15 mouse cellular contexts compared by ENCODE assay signal in genomic region chr2:92975031-92975790, GRCm38 (mm10).
DNase-seq lines count a peak whose midpoint lies in the region; ATAC-seq and TF ChIP-seq lines count a peak whose summit lies in the region.
"Had no signal": no experiment of that assay in that cellular context is flagged by ENCODE, and none has a peak within 500 bp of the region (broad histone marks: within the 10 kb centered on the region; RNA-seq: fewer than 3 reads in every experiment).

No protein-coding gene starts in this region.

- TF ChIP-seq CTCF in forebrain, postnatal 0 days (IDR thresholded peaks at IDR 0.05; ENCODE audit: low read depth), result no peak

- WGBS in forebrain, embryonic 10.5 days, result 72% methylated on average over 14 of the region's 14 CpGs
- 67% methylated on average over 14 of the region's 14 CpGs for WGBS in forebrain, postnatal 0 days

- peaks cover 8% of the 10 kb centered on the region for H3K4me1 ChIP-seq in forebrain, embryonic 10.5 days
- H3K4me1 ChIP-seq in forebrain, postnatal 0 days (ENCODE audit: insufficient read depth), result no peaks in the 10 kb centered on the region
- H3K4me1 ChIP-seq: kidney, embryonic 15.5 days; limb, embryonic 10.5 days; midbrain, embryonic 13.5 days had no signal

- no peak for DNase-seq in forebrain, embryonic 10.5 days (ENCODE audit: extremely low spot score, low spot score)
- no peak for DNase-seq in forebrain, postnatal 0 days
- DNase-seq in 3T3-L1 (ENCODE audit: low read depth, low spot score), result peak; percentile 65
- peak; percentile 37 for DNase-seq in NIH3T3 (ENCODE audit: low read depth)
- DNase-seq in lung, postnatal 25 days (ENCODE audit: low spot score), result peak; percentile 50
- DNase-seq in urinary bladder, postnatal 4 days (ENCODE audit: low spot score in 2 of 2), result no peak
- DNase-seq in layer of hippocampus, adult 18-20 months (ENCODE audit: low spot score in 2 of 2), result no peak
- DNase-seq: heart, adult 18-20 months; heart, postnatal 4 days; retina, postnatal 1 day had no signal

- H3K4me2 ChIP-seq in forebrain, postnatal 0 days (ENCODE audit: low read depth), result no peak overlapping the region
- H3K4me2 ChIP-seq: kidney, embryonic 15.5 days; liver, embryonic 12.5 days; midbrain, embryonic 13.5 days had no signal

- H3K9me3 ChIP-seq in forebrain, embryonic 10.5 days, result no peaks in the 10 kb centered on the region
- H3K9me3 ChIP-seq in forebrain, postnatal 0 days (ENCODE audit: low read length), result no peaks in the 10 kb centered on the region
- H3K9me3 ChIP-seq: kidney, embryonic 15.5 days; limb, embryonic 10.5 days; liver, embryonic 12.5 days; midbrain, embryonic 13.5 days had no signal

- H3K9ac ChIP-seq in forebrain, postnatal 0 days, result no peak overlapping the region
- H3K9ac ChIP-seq: kidney, embryonic 15.5 days; liver, embryonic 12.5 days; midbrain, embryonic 13.5 days had no signal

- no peak for ATAC-seq in forebrain, postnatal 0 days
- ATAC-seq: forebrain, embryonic 16.5 days; liver, embryonic 12.5 days; midbrain, embryonic 13.5 days had no signal

- H3K4me3 ChIP-seq in forebrain, embryonic 10.5 days, result no peak overlapping the region
- no peak overlapping the region for H3K4me3 ChIP-seq in forebrain, postnatal 0 days (ENCODE audit: low read depth, low read length)
- H3K4me3 ChIP-seq: kidney, embryonic 15.5 days; limb, embryonic 10.5 days; liver, embryonic 12.5 days; midbrain, embryonic 13.5 days had no signal

- H3K36me3 ChIP-seq in forebrain, embryonic 10.5 days (replicated peaks), result peaks cover 81% of the 10 kb centered on the region
- peaks cover 51% of the 10 kb centered on the region for H3K36me3 ChIP-seq in forebrain, postnatal 0 days (ENCODE audit: insufficient read depth)

- H3K27ac ChIP-seq in forebrain, embryonic 10.5 days, result 0 out of 2 replicates have a peak overlapping the region, but pooled peaks have one; percentile 36
- no peak overlapping the region for H3K27ac ChIP-seq in forebrain, postnatal 0 days (ENCODE audit: low read depth, low read length)
- H3K27ac ChIP-seq: kidney, embryonic 15.5 days; limb, embryonic 10.5 days; liver, embryonic 12.5 days; midbrain, embryonic 13.5 days had no signal

- no peaks in the 10 kb centered on the region for H3K27me3 ChIP-seq in forebrain, embryonic 10.5 days (ENCODE audit: poor library complexity, severe bottlenecking)
- no peaks in the 10 kb centered on the region for H3K27me3 ChIP-seq in forebrain, postnatal 0 days (ENCODE audit: insufficient read depth, low read length)
- H3K27me3 ChIP-seq: kidney, embryonic 15.5 days; liver, embryonic 12.5 days; midbrain, embryonic 13.5 days had no signal

Comparison
In these comparisons a context has a peak if more than half of its experiments do, and no peak if none do; other contexts are left out.
1. DNase-seq: peak in 3T3-L1 (single experiment), NIH3T3 (single experiment) and lung, postnatal 25 days (single experiment); none in forebrain, embryonic 10.5 days (single experiment), forebrain, postnatal 0 days (single experiment), urinary bladder, postnatal 4 days (0 of 2) and layer of hippocampus, adult 18-20 months (0 of 2).